Mouse (Mus musculus): ENCODE data around the gene Adap2.
A peak's percentile ranks its signal among the peaks of the same experiment; 100 is the strongest.

Adap2 gene

GRCm38 (mm10) chr11:80199773-80200172 is 45.9 kb downstream of the Adap2 start:
- DNase-seq (ENCODE audit: extremely low spot score), result no peak

GRCm38 (mm10) chr11:80200326-80200725 is 46.4 kb downstream of the Adap2 start:
- DNase-seq (ENCODE audit: extremely low spot score), result no peak

- DNase-seq (ENCODE audit: extremely low spot score), result no peak
Measured at GRCm38 (mm10) chr11:80202296-80202695, 48.4 kb downstream of the Adap2 start.

DNA sequence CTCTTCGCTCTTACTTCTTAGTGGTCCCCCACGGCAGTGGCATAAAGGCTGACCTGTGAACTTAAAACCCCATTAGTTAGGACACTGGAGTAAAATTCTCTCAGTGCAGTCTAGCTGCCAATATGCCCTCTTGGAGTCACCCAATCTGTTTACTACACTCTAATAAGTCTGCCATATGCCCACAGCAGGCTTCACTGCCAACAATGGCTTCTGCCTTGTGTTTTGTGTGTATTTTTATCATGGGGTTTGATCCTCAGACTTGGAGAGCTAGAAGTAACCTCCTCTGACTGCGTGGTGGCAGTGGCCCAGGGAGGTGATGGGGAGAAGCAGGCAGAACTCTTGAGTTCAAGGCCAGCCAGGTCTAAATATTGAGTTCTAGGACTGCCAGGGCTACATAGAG is 50.1 kb downstream of the Adap2 start:
- DNase-seq (ENCODE audit: extremely low spot score), result no peak

GRCm38 (mm10) chr11:80204941-80205340 is 51.0 kb downstream of the Adap2 start:
- DNase-seq (ENCODE audit: extremely low spot score), result no peak

DNA sequence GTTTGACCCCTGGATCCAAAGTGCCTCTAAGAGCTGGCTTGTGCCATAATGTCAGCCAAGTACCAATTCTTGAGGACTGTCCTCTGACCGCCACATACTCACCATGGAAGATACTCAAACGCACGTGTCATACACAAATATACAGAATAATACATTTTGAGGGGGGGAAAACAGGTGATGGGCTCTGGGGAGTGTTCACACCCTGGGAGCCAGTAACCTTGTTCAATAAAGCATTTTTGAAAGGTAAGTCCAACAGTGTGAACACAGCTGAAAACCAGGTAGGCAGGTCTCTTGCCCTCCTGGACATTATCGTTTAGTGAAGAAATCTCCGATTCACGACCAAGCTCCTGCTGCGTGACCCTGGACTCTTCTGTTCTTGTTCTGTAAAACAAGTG is 54.6 kb downstream of the Adap2 start:
- no peak for DNase-seq (ENCODE audit: extremely low spot score)

DNA sequence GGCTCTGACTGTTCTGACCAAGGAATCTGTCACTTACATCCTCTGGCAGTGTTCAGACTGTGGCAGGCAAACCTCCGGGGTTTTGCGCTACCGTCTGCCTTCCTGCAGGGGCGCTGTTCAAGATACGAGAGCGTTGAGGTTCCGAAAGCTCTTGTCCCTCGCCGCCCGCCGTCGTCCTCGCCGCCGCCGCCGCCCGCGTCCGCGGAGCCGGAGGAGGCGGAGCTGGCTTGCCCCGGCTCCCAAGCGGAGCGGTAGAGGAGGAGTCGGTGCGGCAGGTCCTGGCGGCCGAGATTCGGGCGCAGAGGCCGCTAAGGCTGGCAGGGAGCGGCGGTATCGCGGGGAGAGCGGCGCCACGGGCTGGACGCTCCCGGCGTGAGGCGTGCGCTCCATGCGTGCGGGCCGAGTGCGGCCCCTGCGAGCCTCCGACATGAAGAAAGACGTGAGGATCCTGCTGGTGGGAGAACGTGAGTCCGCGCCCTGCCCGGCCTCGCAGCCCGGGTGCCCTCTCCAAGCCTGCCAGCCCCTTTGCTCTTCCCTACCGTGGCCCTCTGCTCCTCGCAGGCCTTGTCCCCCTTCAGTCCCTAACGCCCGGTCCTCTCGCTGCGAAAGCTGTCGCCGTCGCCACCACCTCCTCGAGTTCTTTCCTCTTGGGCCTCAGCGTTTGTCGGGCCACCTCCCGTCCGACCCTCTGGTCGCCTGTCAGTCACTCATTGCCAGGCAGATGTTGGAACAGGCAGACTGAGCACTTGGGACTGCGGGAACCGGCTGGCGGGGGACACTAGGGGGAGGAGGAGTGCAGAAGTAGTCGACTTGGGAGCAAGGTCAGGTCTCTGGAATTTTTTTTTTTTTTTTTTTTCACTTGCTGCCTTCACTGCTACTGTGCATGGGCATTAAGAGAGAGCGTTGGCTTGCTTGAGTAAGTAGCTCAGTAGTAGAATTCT is 55.2 kb downstream of the Adap2 start, which contains the start of gene Rhot1:
Gene Rhot1, plus strand, starts transcription at position 160 of the 941 bp plus-strand sequence.
- DNase-seq (ENCODE audit: extremely low spot score), result peak; percentile 96

- no peak for DNase-seq (ENCODE audit: extremely low spot score)
Measured at GRCm38 (mm10) chr11:80210321-80210720, 56.4 kb downstream of the Adap2 start.

DNA sequence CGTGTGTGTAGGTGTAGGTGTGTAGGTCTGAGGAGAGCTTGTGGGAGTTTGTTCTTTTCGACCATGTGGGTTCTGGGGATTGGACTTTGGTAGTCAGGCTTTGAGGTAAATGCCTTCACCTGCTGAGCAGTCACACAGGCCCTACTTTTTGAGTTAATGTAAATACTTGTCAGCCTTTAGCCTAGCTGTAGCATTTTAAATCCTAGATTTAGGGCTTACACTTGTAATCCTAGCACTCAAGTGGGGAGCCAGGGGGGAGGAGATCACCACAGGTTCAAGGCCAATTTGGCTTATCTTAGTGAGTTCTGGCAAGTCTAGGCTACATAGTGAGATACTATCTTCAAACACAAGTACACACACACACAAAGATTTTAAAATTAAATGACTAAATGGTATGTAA is 58.4 kb downstream of the Adap2 start:
- DNase-seq (ENCODE audit: extremely low spot score), result no peak

- no peak for DNase-seq (ENCODE audit: extremely low spot score)
Measured at GRCm38 (mm10) chr11:80215291-80215690, 61.4 kb downstream of the Adap2 start.

GRCm38 (mm10) chr11:80218657-80219293 is 64.9 kb downstream of the Adap2 start:
- no peak for DNase-seq (ENCODE audit: extremely low spot score)

All from embryo, embryonic 9.5 days (tissue).